Mouse (Mus musculus): Measurements from ENCODE around the gene Mgst3. TPM values are rescaled to one million over a fixed set of nuclear protein-coding genes. Genes with fewer than 3 reads are reported as not detected.

The Mgst3 gene
- polyA plus RNA-seq, 1 experiment from 2014 or later: 223 TPM

- Histone ChIP-seq H3K9me3 (replicated peaks) (no peaks in the 10 kb centered on the region), H3K27me3 (replicated peaks) (peaks cover 5% of the 10 kb centered on the region), H3K27ac (replicated peaks) (no peak overlapping the region), H3K9ac (replicated peaks) (no peak overlapping the region), H3K36me3 (peaks cover 13% of the 10 kb centered on the region), H3K4me1 (peaks cover 5% of the 10 kb centered on the region; the same call in 1 of the 2 replicates), H3K4me2 (no peak overlapping the region), H3K4me3 (replicated peaks) (no peak overlapping the region)
- no peak for ATAC-seq (ENCODE audit: low FRiP score)
- WGBS: 97% methylated on average over 3 of the region's 3 CpGs
Measured at GRCm38 (mm10) chr1:167336398-167336797, 57.2 kb downstream of the Mgst3 start.

DNA sequence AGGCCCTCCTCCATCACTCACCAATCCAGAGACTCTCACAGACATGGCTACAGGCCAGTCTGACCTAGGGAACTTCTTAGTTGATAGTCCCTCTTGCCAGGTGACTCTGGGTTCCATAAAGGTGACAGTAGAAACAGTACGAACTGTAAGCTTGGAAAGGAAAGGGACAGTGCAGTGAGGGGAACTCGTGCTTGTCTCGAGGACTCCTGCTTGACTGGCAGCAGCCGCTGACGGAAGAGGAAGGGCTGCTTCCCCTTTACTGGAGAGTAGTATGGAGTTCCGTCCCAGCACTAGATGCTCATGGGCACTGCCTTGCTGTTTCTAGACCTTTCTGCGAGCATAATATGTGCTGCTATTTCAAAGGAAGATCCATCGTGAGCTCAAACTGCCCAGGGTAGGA is 62.5 kb downstream of the Mgst3 start:
- H3K27ac ChIP-seq (replicated peaks): no peak overlapping the region
- no peak overlapping the region for H3K9ac ChIP-seq (replicated peaks)
- H3K36me3 ChIP-seq: peaks cover 48% of the 10 kb centered on the region
- H3K9me3 ChIP-seq (replicated peaks): no peaks in the 10 kb centered on the region
- 92% methylated on average over 8 of the region's 8 CpGs for WGBS
- no peaks in the 10 kb centered on the region for H3K4me1 ChIP-seq
- H3K4me3 ChIP-seq (replicated peaks): no peak overlapping the region
- ATAC-seq (ENCODE audit: low FRiP score): no peak
- H3K4me2 ChIP-seq: no peak overlapping the region
- H3K27me3 ChIP-seq (replicated peaks): no peaks in the 10 kb centered on the region

GRCm38 (mm10) chr1:167328776-167329175 is 64.9 kb downstream of the Mgst3 start:
- H3K9ac ChIP-seq (replicated peaks): no peak overlapping the region
- no peak overlapping the region for H3K27ac ChIP-seq (replicated peaks)
- H3K27me3 ChIP-seq (replicated peaks): no peaks in the 10 kb centered on the region
- ATAC-seq (ENCODE audit: low FRiP score): no peak
- H3K9me3 ChIP-seq (replicated peaks): no peaks in the 10 kb centered on the region
- no peak overlapping the region for H3K4me3 ChIP-seq (replicated peaks)
- H3K4me1 ChIP-seq: no peaks in the 10 kb centered on the region
- H3K4me2 ChIP-seq: no peak overlapping the region
- 93% methylated on average over 6 of the region's 6 CpGs for WGBS
- peaks cover 55% of the 10 kb centered on the region for H3K36me3 ChIP-seq

Small RNA genes within 50 kb of the gene (microRNA-seq; reads per million reads assigned to microRNA genes)
- gene Gm25911: 1.6 reads per million

Other genes with a start within 250 kb of the Mgst3 start
- gene Uck2, start 108.5 kb downstream of the Mgst3 start, polyA plus RNA-seq (2015; fragmentation: Nextera tagmentation; extraction: Ambion mirVana): 46.6 and 75.5 TPM in 2 replicates
- 76.2 and 79.1 TPM in 2 replicates for gene Tmco1, start 85.5 kb downstream of the Mgst3 start, polyA plus RNA-seq (2015; fragmentation: Nextera tagmentation; extraction: Ambion mirVana)
- 38.7 and 53.3 TPM in 2 replicates for gene Aldh9a1, start 43.9 kb downstream of the Mgst3 start, polyA plus RNA-seq (2015; fragmentation: Nextera tagmentation; extraction: Ambion mirVana)
- gene Lrrc52, start 72.9 kb upstream of the Mgst3 start, polyA plus RNA-seq (2015; fragmentation: Nextera tagmentation; extraction: Ambion mirVana): 0.13 and 0.20 TPM in 2 replicates
- 19.8 and 20.8 TPM in 2 replicates for gene Rxrg, start 204.5 kb upstream of the Mgst3 start, polyA plus RNA-seq (2015; fragmentation: Nextera tagmentation; extraction: Ambion mirVana)